Mouse (Mus musculus): Measurements from ENCODE around the gene 4930519G04Rik. TPM values are rescaled to one million over a fixed set of nuclear protein-coding genes. Genes with fewer than 3 reads are reported as not detected.
"Not testable (repeated sequence)": the region's sequence is repeated elsewhere in the genome, so short reads cannot be mapped to it uniquely, and the experiment has no call there.

The 4930519G04Rik gene
- polyA plus RNA-seq, 1 experiment from 2014 or later, result not detected

DNA sequence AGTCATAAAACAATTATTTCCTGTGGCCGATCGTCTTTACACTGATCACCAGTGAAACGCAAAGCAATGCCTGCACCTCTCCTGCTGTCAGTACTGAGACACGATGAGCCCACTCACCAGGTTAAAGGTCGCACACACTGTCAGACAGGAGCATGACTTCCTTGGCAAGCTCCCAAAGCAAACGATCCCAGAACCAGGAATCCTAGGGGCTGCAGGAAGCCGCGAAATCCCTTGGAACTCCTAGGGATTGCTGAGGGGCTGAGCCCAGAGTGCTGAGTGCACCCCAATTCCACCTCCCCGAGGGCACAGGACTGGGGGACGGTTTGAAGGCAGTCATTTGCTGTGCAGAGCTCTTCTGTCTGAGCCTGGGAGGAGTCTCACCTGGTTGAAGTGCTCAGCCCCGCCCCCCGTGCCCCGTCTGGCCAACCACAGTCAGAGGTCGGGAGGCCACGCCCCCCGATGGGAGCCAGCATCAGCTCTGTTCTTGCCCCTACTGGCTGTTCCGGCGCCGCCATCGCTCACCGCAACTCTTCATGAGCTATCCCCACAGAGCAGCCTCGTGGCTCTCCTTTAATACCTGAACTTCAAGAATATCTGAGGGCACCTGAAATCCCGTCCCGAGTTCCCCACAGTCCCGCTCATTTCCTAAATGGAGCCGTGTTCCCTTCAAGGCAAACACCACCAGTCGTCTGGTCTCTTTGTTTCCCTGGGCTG lies 27.3 kb upstream of the 4930519G04Rik start:
- H3K9ac ChIP-seq (ENCODE audit: low read depth, low read length), result peak overlapping the region; percentile 56
- H3K36me3 ChIP-seq (ENCODE audit: control insufficient read depth, insufficient read depth, low read length), result peaks cover 7% of the 10 kb centered on the region
- peak overlapping the region; percentile 69 for H3K4me2 ChIP-seq (ENCODE audit: low read depth, low read length)
- DNase-seq (ENCODE audit: low spot score) (peak; percentile 94), ATAC-seq (ENCODE audit: low read depth) (peak; percentile 88)
- H3K27ac ChIP-seq (replicated peaks; ENCODE audit: low read depth, low read length), result no peak overlapping the region
- H3K27me3 ChIP-seq (replicated peaks; ENCODE audit: control insufficient read depth, insufficient read depth, low read length), result no peaks in the 10 kb centered on the region
- 0 out of 2 replicates have a peak, but pooled peaks cover 3% of the 10 kb centered on the region for H3K4me1 ChIP-seq (ENCODE audit: control insufficient read depth, insufficient read depth, low read length)
- 8% methylated on average over 23 of the region's 27 CpGs for WGBS
- peak overlapping the region; percentile 40 for H3K4me3 ChIP-seq (ENCODE audit: low read depth, low read length)
- peaks cover 12% of the 10 kb centered on the region; the same call in 1 of the 2 replicates for H3K9me3 ChIP-seq (ENCODE audit: control insufficient read depth, low read length)

DNA sequence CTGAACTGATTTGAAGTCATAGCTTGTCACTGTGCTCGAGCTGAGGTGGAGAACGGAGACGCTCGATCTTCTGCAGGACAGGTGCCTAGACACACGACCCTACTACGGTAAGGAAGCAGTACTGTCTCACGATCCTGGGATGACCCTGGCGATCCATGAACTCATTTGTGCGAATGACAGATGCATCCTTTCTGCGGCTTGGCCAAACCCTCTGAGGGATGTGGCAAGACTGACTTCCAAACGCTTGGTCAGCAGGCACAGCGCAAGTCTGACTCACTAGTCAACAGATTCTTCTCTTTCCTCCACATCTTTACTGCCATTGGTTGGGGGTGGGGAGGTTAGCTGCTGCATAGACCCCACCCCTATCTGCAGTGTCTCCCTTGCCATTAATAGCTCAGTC lies 26.0 kb upstream of the 4930519G04Rik start:
- no peak for DNase-seq (ENCODE audit: low spot score)
- H3K27me3 ChIP-seq (replicated peaks; ENCODE audit: control insufficient read depth, insufficient read depth, low read length), result no peaks in the 10 kb centered on the region
- no peak for ATAC-seq (ENCODE audit: low read depth)
- WGBS, result 85% methylated on average over 12 of the region's 12 CpGs
- peaks cover 1% of the 10 kb centered on the region; the same call in 1 of the 2 replicates for H3K9me3 ChIP-seq (ENCODE audit: control insufficient read depth, low read length)
- H3K9ac ChIP-seq (ENCODE audit: low read depth, low read length), result no peak overlapping the region
- H3K36me3 ChIP-seq (ENCODE audit: control insufficient read depth, insufficient read depth, low read length), result no peaks in the 10 kb centered on the region
- H3K4me1 ChIP-seq (ENCODE audit: control insufficient read depth, insufficient read depth, low read length), result 0 out of 2 replicates have a peak, but pooled peaks cover 3% of the 10 kb centered on the region
- no peak overlapping the region for H3K4me3 ChIP-seq (ENCODE audit: low read depth, low read length)
- no peak overlapping the region for H3K27ac ChIP-seq (replicated peaks; ENCODE audit: low read depth, low read length)
- H3K4me2 ChIP-seq (ENCODE audit: low read depth, low read length), result no peak overlapping the region

DNA sequence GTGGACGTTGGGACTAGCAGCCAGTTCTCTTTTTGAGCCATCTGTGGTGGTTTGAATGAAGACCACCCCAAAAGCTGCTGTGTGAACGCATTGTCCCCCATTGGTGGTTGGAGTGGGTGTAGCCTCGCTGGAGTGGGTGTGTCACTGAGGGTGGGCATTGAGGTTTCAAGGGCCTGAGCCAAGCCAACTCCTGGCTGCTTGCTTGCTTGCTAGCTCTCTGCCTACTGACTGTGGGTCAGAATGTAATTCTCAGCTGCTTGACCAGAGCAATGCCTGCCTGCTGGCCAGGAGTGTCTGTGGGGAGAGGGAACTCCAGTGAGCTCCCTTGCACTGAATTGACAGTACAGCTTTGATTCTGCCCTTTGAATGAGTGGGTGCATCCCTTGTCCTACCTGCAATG lies 23.7 kb upstream of the 4930519G04Rik start:
- 0 out of 2 replicates have a peak, but pooled peaks cover 3% of the 10 kb centered on the region for H3K4me1 ChIP-seq (ENCODE audit: control insufficient read depth, insufficient read depth, low read length)
- H3K9ac ChIP-seq (ENCODE audit: low read depth, low read length), result no peak overlapping the region
- no peaks in the 10 kb centered on the region for H3K9me3 ChIP-seq (ENCODE audit: control insufficient read depth, low read length)
- H3K36me3 ChIP-seq (ENCODE audit: control insufficient read depth, insufficient read depth, low read length), result no peaks in the 10 kb centered on the region
- no peak overlapping the region for H3K4me3 ChIP-seq (ENCODE audit: low read depth, low read length)
- no peaks in the 10 kb centered on the region for H3K27me3 ChIP-seq (replicated peaks; ENCODE audit: control insufficient read depth, insufficient read depth, low read length)
- H3K4me2 ChIP-seq (ENCODE audit: low read depth, low read length), result no peak overlapping the region
- ATAC-seq (ENCODE audit: low read depth), result no peak
- H3K27ac ChIP-seq (replicated peaks; ENCODE audit: low read depth, low read length), result no peak overlapping the region
- no peak for DNase-seq (ENCODE audit: low spot score)
- WGBS, result 65% methylated on average over 3 of the region's 3 CpGs

DNA sequence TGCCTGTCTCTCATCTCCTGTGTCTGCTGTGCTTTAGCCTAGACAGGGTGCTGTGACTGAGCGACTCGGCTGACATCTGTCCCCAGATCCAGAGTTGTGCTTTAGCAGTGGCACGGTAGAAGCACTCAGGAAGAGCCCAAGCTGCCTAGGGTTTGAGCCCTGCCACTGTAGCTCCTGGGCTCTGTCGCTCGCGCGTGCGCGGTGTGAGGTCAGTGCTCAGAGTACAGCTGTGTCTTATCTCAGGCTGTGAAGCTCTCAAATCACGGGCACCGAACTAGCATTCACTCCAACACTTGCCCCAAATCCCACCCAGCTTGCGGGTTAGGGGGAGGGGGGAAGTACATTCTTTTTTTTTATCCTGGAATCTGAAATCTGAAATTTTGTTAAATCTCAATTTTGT lies 16.6 kb upstream of the 4930519G04Rik start:
- no peak for DNase-seq (ENCODE audit: low spot score)

DNA sequence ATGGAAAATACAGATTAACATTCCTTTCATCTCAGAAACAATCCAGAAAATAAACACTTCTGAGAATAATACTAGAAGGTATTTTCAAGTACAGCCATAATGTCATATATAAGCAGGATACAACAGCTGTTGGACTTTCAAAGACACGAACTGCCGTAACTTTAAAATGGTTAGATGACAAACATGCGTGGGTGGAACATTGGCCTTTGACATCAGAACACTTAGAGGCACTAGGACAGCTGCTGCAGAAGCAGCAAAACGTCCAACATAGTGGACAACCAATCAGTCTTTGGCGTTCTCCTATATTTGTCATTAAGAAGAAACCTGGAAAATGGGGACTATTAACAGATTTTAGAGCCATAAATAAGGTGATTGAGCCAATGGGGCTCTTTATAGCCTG lies 13.0 kb upstream of the 4930519G04Rik start:
- H3K9me3 ChIP-seq (ENCODE audit: control insufficient read depth, low read length); H3K4me2 ChIP-seq (ENCODE audit: low read depth, low read length); H3K4me1 ChIP-seq (ENCODE audit: control insufficient read depth, insufficient read depth, low read length); H3K9ac ChIP-seq (ENCODE audit: low read depth, low read length); H3K27me3 ChIP-seq (replicated peaks; ENCODE audit: control insufficient read depth, insufficient read depth, low read length); H3K4me3 ChIP-seq (ENCODE audit: low read depth, low read length); H3K36me3 ChIP-seq (ENCODE audit: control insufficient read depth, insufficient read depth, low read length); ATAC-seq (ENCODE audit: low read depth); H3K27ac ChIP-seq (replicated peaks; ENCODE audit: low read depth, low read length): not testable (repeated sequence)
- DNase-seq (ENCODE audit: low spot score), result peak; percentile 48
- 54% methylated on average over 5 of the region's 5 CpGs for WGBS

More for the DNA sequence above, 16.6 kb upstream of the 4930519G04Rik start:
- no peak overlapping the region for H3K4me2 ChIP-seq (ENCODE audit: low read depth, low read length)
- no peak overlapping the region for H3K9ac ChIP-seq (ENCODE audit: low read depth, low read length)
- H3K27me3 ChIP-seq (replicated peaks; ENCODE audit: control insufficient read depth, insufficient read depth, low read length), result no peaks in the 10 kb centered on the region
- WGBS, result 60% methylated on average over 12 of the region's 12 CpGs
- no peaks in the 10 kb centered on the region for H3K4me1 ChIP-seq (ENCODE audit: control insufficient read depth, insufficient read depth, low read length)
- ATAC-seq (ENCODE audit: low read depth), result no peak
- H3K4me3 ChIP-seq (ENCODE audit: low read depth, low read length), result no peak overlapping the region
- H3K36me3 ChIP-seq (ENCODE audit: control insufficient read depth, insufficient read depth, low read length), result no peaks in the 10 kb centered on the region
- H3K27ac ChIP-seq (replicated peaks; ENCODE audit: low read depth, low read length), result no peak overlapping the region
- H3K9me3 ChIP-seq (ENCODE audit: control insufficient read depth, low read length), result 0 out of 2 replicates have a peak, but pooled peaks cover 5% of the 10 kb centered on the region

DNA sequence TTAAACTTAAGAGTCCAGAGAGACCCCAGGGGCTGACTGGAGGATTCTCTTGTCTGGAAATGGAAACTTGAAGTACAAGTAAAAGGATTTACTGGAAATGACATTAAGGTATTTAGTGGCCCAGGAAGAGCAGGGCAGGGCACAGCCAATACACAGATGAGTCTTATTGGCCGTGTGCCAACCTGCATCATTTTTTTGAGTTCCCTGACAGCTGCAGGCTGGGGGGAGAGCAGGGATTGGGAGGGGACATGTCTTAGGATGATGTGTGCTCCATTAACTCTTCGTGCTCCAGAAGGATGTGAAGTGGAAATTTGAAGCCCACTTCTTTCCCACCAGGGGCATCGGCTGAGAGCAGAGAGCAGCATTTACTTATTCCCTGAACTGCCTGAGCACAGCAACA lies 11.3 kb upstream of the 4930519G04Rik start:
- WGBS, result 15% methylated on average over 3 of the region's 3 CpGs
- DNase-seq (ENCODE audit: low spot score), result peak; percentile 86
- H3K4me1 ChIP-seq (ENCODE audit: control insufficient read depth, insufficient read depth, low read length); H3K27me3 ChIP-seq (replicated peaks; ENCODE audit: control insufficient read depth, insufficient read depth, low read length); H3K4me2 ChIP-seq (ENCODE audit: low read depth, low read length); H3K4me3 ChIP-seq (ENCODE audit: low read depth, low read length); H3K36me3 ChIP-seq (ENCODE audit: control insufficient read depth, insufficient read depth, low read length); H3K9ac ChIP-seq (ENCODE audit: low read depth, low read length); H3K9me3 ChIP-seq (ENCODE audit: control insufficient read depth, low read length): not testable (repeated sequence)
- peak overlapping the region; percentile 63; the same call in 1 of the 2 replicates for H3K27ac ChIP-seq (replicated peaks; ENCODE audit: low read depth, low read length)
- ATAC-seq (ENCODE audit: low read depth), result peak; percentile 79

DNA sequence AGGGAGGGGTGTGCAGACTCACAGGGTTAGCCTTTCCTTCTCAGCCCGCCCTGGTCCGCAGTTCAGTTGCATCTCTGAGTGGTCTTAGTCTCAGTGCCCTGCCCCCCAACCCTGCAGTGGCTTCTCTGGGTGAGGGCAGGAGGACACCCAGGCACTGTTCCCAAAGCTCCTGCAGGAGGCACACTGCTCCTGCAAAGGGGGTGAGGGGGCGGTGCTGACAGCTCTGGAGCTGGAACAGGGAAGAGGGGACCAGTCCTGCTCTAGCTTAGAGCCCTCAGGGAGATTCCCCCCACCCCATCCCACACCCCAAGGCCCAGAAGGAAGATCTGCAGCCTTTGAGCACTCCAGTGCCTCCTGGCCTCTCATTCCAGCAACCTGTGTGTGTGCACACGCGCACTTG lies 10.8 kb upstream of the 4930519G04Rik start:
- Histone ChIP-seq H3K9ac (ENCODE audit: low read depth, low read length) (no peak overlapping the region), H3K27me3 (replicated peaks; ENCODE audit: control insufficient read depth, insufficient read depth, low read length) (no peaks in the 10 kb centered on the region), H3K4me2 (ENCODE audit: low read depth, low read length) (no peak overlapping the region; the same call in 1 of the 2 replicates), H3K4me3 (ENCODE audit: low read depth, low read length) (no peak overlapping the region), H3K36me3 (ENCODE audit: control insufficient read depth, insufficient read depth, low read length) (no peaks in the 10 kb centered on the region), H3K4me1 (ENCODE audit: control insufficient read depth, insufficient read depth, low read length) (peaks cover 7% of the 10 kb centered on the region; the same call in 1 of the 2 replicates), H3K9me3 (ENCODE audit: control insufficient read depth, low read length) (0 out of 2 replicates have a peak, but pooled peaks cover 5% of the 10 kb centered on the region), H3K27ac (replicated peaks; ENCODE audit: low read depth, low read length) (0 out of 2 replicates have a peak overlapping the region, but pooled peaks have one; percentile 15)
- ATAC-seq (ENCODE audit: low read depth), result peak; percentile 17; the same call in 1 of the 2 replicates
- no peak for DNase-seq (ENCODE audit: low spot score)
- WGBS, result 54% methylated on average over 5 of the region's 5 CpGs

DNA sequence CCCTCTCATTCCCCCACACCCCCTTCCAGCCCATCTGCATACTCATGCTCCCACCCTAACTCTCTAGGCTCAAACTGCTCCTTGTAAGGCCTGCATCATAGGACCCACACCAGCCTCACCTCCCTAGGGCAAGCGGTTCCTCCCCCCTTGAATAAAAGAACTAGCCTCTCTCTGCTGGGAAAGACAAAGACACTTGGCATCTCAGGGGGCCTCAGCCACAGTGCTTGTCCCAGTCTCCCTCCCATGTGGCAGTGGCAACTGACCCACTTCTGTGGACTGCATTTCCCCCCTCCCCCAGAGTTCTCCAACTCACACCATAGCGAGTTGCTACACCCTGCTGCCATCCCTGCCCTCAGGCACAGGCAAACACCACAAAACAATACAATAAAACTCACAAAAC lies 9.1 kb upstream of the 4930519G04Rik start:
- not testable (repeated sequence) for H3K4me3 ChIP-seq (ENCODE audit: low read depth, low read length); H3K36me3 ChIP-seq (ENCODE audit: control insufficient read depth, insufficient read depth, low read length); H3K4me1 ChIP-seq (ENCODE audit: control insufficient read depth, insufficient read depth, low read length); H3K27me3 ChIP-seq (replicated peaks; ENCODE audit: control insufficient read depth, insufficient read depth, low read length); H3K27ac ChIP-seq (replicated peaks; ENCODE audit: low read depth, low read length); H3K9me3 ChIP-seq (ENCODE audit: control insufficient read depth, low read length); H3K9ac ChIP-seq (ENCODE audit: low read depth, low read length); DNase-seq (ENCODE audit: low spot score); H3K4me2 ChIP-seq (ENCODE audit: low read depth, low read length); ATAC-seq (ENCODE audit: low read depth)
- WGBS, result 58% methylated on average over 2 of the region's 2 CpGs
